Mouse (Mus musculus): ENCODE data around the gene Defb47. TPM values are rescaled to one million over a fixed set of nuclear protein-coding genes. Genes with fewer than 3 reads are reported as not detected.
A peak's percentile ranks its signal among the peaks of the same experiment; 100 is the strongest.

Gene Defb47
- not detected for total RNA-seq (2021)
- long read RNA-seq, experiment 1, result 0 reads
- long read RNA-seq, experiment 2, result 0 reads

GRCm38 (mm10) chr14:62997777-62998176 lies at the start of gene Defb47:
TSS of gene Defb47 (plus strand) at chr14:62998077.
- no peak for DNase-seq (ENCODE audit: low spot score in 2 of 2)

DNA sequence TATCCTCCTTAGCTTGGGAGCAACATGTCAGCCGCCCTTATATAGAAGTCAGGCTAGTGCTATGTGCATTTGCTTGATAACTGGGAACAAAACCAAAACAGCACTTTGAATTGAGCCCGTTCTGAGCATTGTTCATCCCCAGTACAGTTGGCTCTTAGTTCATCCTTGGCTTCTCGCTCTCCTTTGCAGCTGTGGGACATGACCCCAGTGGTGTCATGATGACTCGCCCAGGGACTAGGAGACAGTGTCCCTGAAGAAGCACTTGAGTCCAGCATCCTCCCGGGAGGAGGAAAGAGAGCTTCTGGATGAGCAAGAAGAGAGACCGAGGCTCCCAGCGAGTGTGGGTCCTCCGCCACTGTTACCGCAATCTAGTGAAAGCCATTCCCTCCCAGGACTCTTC lies 41.8 kb upstream of the Defb47 start:
- no peak for DNase-seq (ENCODE audit: low spot score in 2 of 2)

DNA sequence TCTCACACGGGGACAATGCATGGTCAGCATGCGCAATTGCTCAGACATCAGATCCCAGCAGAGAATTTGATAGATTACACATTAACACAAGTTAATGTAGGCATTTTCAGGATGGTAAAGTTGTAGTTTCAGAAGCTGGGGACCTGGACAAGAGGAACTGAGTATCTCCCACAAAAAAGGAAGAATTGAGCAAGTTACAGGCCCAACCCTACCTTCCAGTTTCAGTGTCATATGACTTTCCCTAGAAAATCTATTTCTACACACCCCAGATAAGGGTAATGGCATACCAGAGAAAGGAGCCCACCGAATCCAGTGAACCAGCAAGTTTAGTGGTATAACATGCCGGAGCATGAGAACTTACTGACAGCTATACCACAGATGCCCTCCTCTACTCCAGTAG lies 34.2 kb upstream of the Defb47 start:
- no peak for DNase-seq (ENCODE audit: low spot score in 2 of 2)

GRCm38 (mm10) chr14:62965342-62965741 lies 32.5 kb upstream of the Defb47 start:
- no peak for DNase-seq (ENCODE audit: low spot score in 2 of 2)

GRCm38 (mm10) chr14:62965811-62966520 lies 31.9 kb upstream of the Defb47 start:
- no peak for DNase-seq (ENCODE audit: low spot score in 2 of 2)

GRCm38 (mm10) chr14:62975046-62975445 lies 22.8 kb upstream of the Defb47 start:
- DNase-seq (ENCODE audit: low spot score in 2 of 2), result peak; percentile 30 to 48

DNA sequence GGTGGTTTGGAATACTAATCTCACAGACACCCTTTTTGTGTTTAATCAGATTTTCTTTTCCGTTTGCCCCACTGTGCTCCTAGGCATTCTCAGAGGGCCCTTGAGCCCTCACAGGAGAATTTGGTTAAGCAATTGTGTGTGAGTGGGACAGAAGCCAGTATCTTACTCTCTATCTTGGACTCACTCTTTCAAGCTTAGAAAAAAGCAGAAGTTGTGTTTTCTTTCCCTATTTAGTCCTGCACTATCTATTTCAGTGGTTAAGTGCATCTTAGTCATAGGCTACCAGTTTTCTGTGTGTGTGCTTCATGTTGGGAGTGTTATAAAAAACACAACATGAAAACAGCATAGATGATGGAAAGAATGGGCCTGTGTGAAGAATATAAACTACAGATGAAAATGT lies 18.1 kb upstream of the Defb47 start:
- no peak for DNase-seq (ENCODE audit: low spot score in 2 of 2)

DNA sequence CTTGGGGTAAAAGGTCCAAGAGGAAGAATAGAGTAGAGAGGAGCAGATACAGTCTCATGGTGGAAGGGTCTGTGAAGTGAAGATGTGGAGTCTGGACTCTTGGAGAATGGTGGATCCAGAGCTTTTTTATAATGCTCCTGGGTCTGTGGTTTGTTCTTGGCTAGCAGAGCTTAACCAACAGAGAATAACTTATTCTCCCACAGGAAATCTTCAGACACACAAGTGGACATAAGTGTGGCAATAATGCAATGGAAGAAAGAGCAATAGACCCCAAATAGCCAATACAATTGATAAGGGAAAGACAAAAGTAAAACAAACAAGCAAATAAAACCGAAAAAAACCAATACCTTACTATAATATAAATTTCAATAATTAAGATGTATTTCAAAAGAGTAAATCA lies 13.5 kb upstream of the Defb47 start, which contains the start of gene Defb48:
Gene Defb48 (minus strand): TSS at position 101 of the 400 bp plus-strand sequence.
- DNase-seq (ENCODE audit: low spot score in 2 of 2), result no peak

DNA sequence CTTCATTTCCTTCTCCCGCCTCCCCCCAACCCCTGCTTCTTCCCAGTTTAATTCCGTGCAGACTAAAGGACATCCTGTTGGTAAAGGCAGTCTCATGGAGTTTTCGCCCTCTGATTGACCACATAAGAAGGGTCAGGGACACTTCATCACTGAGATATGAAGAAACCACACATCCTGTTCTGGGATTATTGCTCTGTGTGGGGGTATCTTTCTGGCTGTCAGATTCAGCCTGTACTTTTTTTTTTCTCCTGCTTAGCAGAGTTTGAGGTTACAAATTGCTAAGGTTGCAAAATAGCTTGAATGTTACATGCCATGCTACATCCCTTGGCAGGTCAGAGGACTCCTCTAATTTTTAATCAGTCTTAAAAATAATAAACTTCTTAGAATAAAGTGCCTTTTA lies 6.6 kb upstream of the Defb47 start:
- no peak for DNase-seq (ENCODE audit: low spot score in 2 of 2)

- no peak for DNase-seq (ENCODE audit: low spot score in 2 of 2)
Observed at GRCm38 (mm10) chr14:62991849-62992510, 5.9 kb upstream of the Defb47 start.

DNA sequence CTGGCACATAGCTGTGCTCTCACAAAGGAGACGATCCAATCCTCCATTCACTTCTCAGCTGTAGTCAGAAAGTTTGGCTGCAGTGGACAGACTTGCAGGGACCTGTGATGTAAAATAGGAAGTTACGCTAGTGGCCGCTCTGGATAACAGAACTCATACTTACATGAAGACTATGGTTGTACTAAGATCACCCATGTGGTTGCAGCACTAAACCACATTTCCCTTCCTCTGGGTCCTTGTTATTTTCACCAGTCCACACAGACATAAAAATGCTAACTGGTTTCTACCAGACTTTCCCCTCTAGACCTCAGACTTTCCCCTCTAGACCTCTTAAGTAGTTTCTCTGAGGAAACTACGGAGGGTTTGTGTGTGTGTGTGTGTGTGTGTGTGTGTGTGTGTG lies 1.1 kb downstream of the Defb47 start:
- no peak for DNase-seq (ENCODE audit: low spot score in 2 of 2)

DNA sequence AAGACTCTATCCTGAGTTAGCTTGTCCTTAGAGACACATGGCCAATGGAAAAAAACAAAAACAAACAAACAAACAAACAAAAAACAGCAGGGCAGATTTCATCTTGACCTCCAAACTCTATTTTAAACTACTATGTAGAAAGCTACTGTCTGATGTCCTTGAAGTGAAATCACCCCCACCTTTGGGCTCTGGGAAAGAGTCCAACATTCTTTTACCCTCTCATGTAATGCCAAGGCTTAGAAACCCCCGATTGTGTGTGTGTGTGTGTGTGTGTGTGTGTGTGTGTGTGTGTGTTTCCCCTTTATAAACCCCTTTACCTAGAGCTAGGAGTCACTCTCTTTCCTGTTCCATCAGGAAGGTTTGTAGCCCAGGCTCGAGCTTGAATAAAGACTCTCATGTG lies 4.7 kb downstream of the Defb47 start:
- DNase-seq (ENCODE audit: low spot score in 2 of 2), result no peak

DNA sequence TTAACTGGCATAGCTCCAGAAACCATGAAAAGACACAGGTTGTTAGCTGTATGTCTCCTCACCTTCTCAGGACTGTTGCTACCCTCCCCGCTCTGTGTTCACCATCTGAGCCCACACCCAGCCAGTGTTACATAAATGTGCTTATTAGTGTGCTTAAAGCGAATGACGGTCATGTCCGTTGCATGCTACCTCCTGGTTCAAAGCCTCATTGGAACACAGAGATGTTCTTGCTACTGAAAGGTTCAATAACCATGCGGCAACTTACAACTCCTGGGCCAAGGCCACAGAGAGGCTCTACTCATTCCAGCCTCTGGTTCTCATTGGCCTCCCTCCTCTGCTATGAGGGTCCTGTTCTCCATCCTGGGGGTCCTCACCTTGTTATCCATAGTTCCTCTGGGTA lies 13.6 kb downstream of the Defb47 start, which contains the start of gene Defb43:
Gene Defb43 (plus strand): TSS at position 301 of the 400 bp plus-strand sequence.
- DNase-seq (ENCODE audit: low spot score in 2 of 2), result no peak

DNA sequence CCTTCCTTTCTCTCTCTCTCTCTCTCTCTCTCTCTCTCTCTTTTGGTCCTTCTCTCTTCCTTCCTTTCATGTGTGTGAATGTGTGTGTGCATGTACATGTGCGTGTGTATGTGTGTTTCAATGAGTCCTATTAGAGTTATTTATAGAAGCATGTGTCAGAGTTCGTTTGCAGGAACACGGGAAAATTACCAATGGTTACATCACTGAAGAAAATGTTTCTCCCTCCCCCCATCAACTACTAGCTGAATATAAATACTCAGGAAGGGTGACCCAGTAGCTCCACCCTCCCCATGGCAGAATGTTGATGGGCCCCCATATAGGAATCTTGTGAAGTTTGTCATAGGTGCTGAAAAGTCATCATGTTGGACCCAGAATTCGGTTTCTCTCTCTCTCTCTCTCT lies 15.2 kb downstream of the Defb47 start:
- no peak for DNase-seq (ENCODE audit: low spot score in 2 of 2)

DNA sequence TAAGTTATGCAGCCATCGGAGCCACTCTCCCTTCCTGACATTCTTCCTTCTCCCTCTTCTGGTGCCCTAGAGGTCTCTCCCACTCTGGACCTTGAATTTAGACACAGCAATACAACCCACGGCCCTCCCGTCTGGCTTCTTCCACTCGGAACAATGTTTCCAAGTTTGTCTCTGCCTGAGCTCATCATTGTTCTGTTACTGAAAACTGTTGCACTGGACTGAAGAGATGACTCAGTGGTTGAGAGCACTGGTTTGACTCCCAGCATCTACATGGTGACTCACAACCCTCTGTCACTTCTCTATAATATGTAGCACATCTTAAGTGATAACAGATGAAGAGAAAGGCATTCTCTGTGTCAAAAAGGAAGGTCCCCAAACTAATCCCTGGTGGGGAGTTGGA lies 16.8 kb downstream of the Defb47 start:
- DNase-seq (ENCODE audit: low spot score in 2 of 2), result no peak

- DNase-seq (ENCODE audit: low spot score in 2 of 2), result no peak
Observed at GRCm38 (mm10) chr14:63020524-63021156, 22.8 kb downstream of the Defb47 start.

- DNase-seq (ENCODE audit: low spot score in 2 of 2), result no peak
Observed at GRCm38 (mm10) chr14:63046691-63047090, 48.8 kb downstream of the Defb47 start, which contains the start of gene Defb42. TSS of gene Defb42 (plus strand) at chr14:63046991.

- no peak for DNase-seq (ENCODE audit: low spot score in 2 of 2)
Observed at GRCm38 (mm10) chr14:63049910-63050370, 52.1 kb downstream of the Defb47 start, which contains the start of gene Defb30. TSS of gene Defb30 (minus strand) at chr14:63049960.

Measured in adrenal gland, postnatal 4 days (tissue).